Mouse (Mus musculus): ENCODE results near the gene Atxn7l3b.

Gene Atxn7l3b

DNA sequence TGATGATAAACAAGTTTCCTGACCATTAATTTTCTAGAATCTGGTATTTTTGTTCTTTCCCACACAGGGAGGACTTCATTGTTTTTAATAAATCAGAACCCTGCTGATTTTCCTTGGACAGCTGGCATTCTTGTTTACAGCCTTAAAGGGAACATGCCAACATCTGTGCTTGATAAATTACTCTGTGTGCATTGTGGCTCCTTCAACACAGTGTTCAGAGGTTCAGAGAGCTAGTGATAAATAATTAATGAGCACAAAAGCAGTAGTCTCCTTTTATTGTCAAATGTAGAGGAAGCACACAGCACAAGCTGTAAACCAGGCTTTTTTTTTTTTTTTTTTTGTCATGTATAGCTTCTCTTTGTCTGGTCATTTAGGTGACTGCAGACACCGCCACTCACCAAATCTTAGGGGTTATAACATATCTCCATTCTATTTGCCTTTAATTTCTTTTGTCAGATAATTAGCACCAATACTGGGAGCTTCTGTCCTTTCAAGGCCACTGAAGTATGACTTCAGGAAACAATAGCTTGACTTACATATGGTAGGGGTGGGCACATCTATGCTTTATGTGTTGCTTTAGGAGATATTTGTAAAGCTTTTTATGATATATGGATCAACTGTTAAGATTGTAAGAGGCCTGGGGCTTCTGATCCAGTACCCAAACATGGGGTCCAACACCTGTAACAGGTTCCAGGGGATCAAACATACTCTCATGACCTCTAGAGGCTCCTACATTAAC lies 52.0 kb downstream of the Atxn7l3b start:
- DNase-seq (ENCODE audit: low read depth, low spot score) = no peak
